Mouse (Mus musculus) bone marrow macrophage, adult 2 months (primary cell): ENCODE measurements at regions not wholly inside any gene's neighbourhood (a gene's known extent, or its start where the extent isn't known, plus 50 kb on each side); places are given as distances from the start of the nearest gene placed in this dataset.

Experiments
- CTCF ChIP-seq: IDR thresholded peaks from 2 replicates; pipeline ENCODE4 v1.5.1; 2012; ENCODE audit warnings: low read depth, mild to moderate bottlenecking, low read length, moderate library complexity
- POLR2A ChIP-seq: IDR thresholded peaks from 2 replicates; pipeline ENCODE4 v1.6.1; 2012; ENCODE audit warnings: mild to moderate bottlenecking, low read depth, low read length, borderline replicate concordance

GRCm38 (mm10) chr9:84356167-84356566 is 431.2 kb downstream of the Bckdhb start:
- TF ChIP-seq CTCF (no peak), POLR2A (no peak)
